Mouse (Mus musculus) kidney, adult 2 months (tissue): ENCODE data around the gene 2510002D24Rik.

Source experiments
- CTCF ChIP-seq: fragments of 200-500 bp; conservative IDR thresholded peaks from 2 replicates; pipeline ENCODE4 v1.5.1; 2011; ENCODE audit warnings: low read depth, mild to moderate bottlenecking, control low read depth, low read length, moderate library complexity, mixed read lengths; ENCODE audit not compliant: insufficient read depth, insufficient read length
- POLR2A ChIP-seq: fragments of 200-500 bp; IDR thresholded peaks from one replicate; pipeline ENCODE4 v1.6.1; 2011; ENCODE audit warnings: low read depth, low read length, control low read depth

DNA sequence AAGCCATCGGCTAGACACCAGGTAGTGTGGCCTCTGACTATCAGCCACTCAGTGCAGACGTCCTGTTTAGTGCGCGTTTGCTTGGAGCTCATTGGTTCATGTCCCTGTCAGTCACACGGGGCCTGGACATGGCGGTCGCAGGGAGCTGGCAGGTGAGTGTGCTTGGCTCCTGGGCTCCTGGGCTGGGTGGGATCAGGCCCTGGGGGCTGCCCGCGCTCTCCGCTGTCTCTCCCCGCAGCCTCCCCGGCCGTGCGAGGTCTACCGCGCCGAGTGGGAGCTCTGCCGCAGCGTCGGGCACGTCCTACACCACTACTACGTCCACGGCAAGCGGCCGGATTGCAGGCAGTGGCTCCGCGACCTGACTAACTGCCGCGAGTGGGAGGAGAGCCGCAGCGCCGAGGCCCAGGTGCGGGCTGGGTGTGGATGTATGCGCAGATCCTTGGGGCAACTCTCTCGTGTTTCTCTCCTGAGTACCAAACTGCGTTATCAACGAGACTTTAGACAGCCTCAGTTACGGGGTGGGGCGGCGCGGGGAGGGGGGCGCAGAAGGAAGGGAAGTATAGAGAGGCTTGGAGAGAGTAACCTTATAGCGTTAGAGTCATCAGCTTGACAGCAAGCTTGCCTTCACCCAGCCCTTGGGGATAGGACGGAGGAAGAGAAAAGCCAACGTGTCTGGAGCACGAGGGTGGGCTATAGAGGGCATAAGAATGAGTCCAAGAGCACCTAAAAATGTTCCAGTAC lies at the start of gene 2510002D24Rik, which contains the start of gene Gm28539:
- TF ChIP-seq POLR2A (peak; percentile 84), CTCF (no peak)
